Mouse (Mus musculus) G1E (cell line): ENCODE data around the gene Mtg2. TPM values are rescaled to one million over a fixed set of nuclear protein-coding genes. Genes with fewer than 3 reads are reported as not detected.

Source experiments
- ATAC-seq: 2 replicates; pipeline ENCODE4 v1.8.0; 2016; ENCODE audit warnings: mild to moderate bottlenecking; ENCODE audit not compliant: insufficient number of reproducible peaks, poor library complexity, low FRiP score, severe bottlenecking; ENCODE audit errors: extremely low read depth
- DNase-seq: peaks from one replicate; pipeline ENCODE4 v3.0.0; 2012; ENCODE audit warnings: low spot score
- H3K27me3 ChIP-seq: 2 replicates; pipeline ENCODE4 v1.6.1; 2012; ENCODE audit warnings: mild to moderate bottlenecking, low read length, inconsistent platforms; ENCODE audit not compliant: insufficient read depth
- H3K36me3 ChIP-seq: replicated peaks from 2 replicates; pipeline ENCODE3; 2012; ENCODE audit warnings: mild to moderate bottlenecking, inconsistent platforms
- H3K4me1 ChIP-seq: 2 replicates; pipeline ENCODE4 v1.6.1; 2012; ENCODE audit warnings: low read depth, low read length, inconsistent platforms, mixed read lengths; ENCODE audit not compliant: insufficient read depth
- H3K4me3 ChIP-seq: 2 replicates; pipeline ENCODE4 v1.5.1; 2012; ENCODE audit warnings: low read depth, mild to moderate bottlenecking, inconsistent platforms, low read length, moderate library complexity, mixed read lengths
- H3K9me3 ChIP-seq: replicated peaks from 2 replicates; pipeline ENCODE4 v1.6.1; 2012; ENCODE audit warnings: inconsistent platforms
- CTCF ChIP-seq: IDR thresholded peaks from 2 replicates; pipeline ENCODE4 v1.5.1; 2012; ENCODE audit warnings: low read depth, low read length, inconsistent platforms, mixed read lengths
- GATA1 ChIP-seq: IDR thresholded peaks from 2 replicates; pipeline ENCODE4 v1.6.1; 2012; ENCODE audit warnings: borderline replicate concordance, low read length, inconsistent platforms, mixed read lengths
- GATA2 ChIP-seq: IDR thresholded peaks from 2 replicates; pipeline ENCODE4 v1.6.1; 2012; ENCODE audit warnings: low read depth, low read length, inconsistent platforms, borderline replicate concordance
- POLR2AphosphoS5 ChIP-seq: IDR thresholded peaks from 2 replicates; pipeline ENCODE4 v1.6.1; 2012; ENCODE audit warnings: low read depth, low read length, inconsistent platforms; ENCODE audit not compliant: insufficient replicate concordance
- TAL1 ChIP-seq: conservative IDR thresholded peaks from 2 replicates; pipeline ENCODE4 v1.6.1; 2012; ENCODE audit warnings: low read depth, low read length, inconsistent platforms, mixed read lengths
- polyA plus RNA-seq: library from polyadenylated mRNA; stranded (reverse); fragments of >175 nt; gene quantifications from 2 replicates; pipeline ENCODE4 v1.2.3, GENCODE M21; 2012
- total RNA-seq, 2 experiments: library from RNA; stranded (forward) in 1 of 2; stranded (reverse) in 1 of 2; fragments of 200-1000 nt in 1 of 2; fragments of >200 nt in 1 of 2; fragmentation: Nextera tagmentation in 1 of 2; gene quantifications; 2 replicates each; pipeline ENCODE4 v1.2.3; 2014 to 2017

Gene Mtg2
- total RNA-seq (2014; fragmentation: Nextera tagmentation), result 11.0 and 12.3 TPM in 2 replicates
- 21.7 and 24.8 TPM in 2 replicates for total RNA-seq (2017)
- polyA plus RNA-seq, result 12.9 and 14.8 TPM in 2 replicates

DNA sequence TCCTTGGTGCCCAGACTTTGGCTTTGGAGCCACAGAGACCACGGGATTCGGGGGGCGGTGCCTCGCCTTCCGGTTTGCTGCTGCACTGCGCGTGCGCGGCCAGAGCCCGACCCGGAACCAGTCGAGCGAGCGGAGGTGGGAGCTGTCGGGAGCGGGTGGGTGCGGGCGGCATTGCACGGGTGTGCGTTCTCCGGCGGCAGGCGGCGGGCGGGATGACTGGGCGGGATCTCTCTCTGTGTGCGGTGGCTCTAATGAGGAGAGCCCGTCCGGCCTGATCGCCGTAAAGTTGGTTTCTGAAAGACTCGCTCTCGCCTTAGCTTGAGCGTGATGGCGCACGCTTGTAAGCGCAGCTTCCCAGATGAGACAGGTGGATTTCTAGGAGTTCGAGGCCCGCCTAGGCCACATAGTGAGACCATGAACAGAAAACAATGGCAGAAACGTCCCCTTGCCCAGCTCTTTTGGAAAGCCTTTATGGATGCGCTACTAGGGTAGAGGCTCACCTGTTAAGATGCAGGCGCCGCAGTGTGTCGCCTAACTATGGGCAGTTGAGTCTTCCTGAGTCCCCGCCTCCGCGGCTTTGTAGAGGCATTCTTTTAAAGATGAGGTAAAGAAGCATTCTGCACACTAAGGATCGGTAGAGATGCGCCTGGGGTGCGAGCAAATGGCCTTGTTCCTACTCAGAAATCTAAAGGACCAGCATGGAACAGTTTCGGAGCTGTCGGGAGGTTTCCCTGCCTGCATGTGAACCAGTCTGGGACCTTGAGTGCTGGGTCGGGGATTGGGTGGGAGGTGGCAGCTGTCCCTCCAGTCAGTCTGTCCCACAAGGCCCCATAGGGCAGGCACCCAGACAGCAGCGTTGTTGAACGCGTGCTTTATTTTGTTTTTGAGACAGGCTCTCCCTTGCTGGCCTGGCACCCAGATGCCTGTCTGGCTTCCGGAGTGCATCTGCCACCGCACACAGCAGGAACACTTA, at the start of gene Mtg2:
Gene Mtg2, plus strand, starts transcription at position 108 of the 973 bp plus-strand sequence.
- H3K9me3 ChIP-seq, result no peaks in the 10 kb centered on the region
- H3K36me3 ChIP-seq, result peaks cover 59% of the 10 kb centered on the region
- TF ChIP-seq GATA1 (no peak), CTCF (no peak), GATA2 (no peak), POLR2AphosphoS5 (no peak), TAL1 (no peak)
- DNase-seq, result peak; percentile 94
- H3K4me3 ChIP-seq, result peak within 1 kb of the TSS; percentile 79
- ATAC-seq, result peak; percentile 80
- H3K27me3 ChIP-seq, result no peaks in the 10 kb centered on the region
- H3K4me1 ChIP-seq, result peaks cover 26% of the 10 kb centered on the region

DNA sequence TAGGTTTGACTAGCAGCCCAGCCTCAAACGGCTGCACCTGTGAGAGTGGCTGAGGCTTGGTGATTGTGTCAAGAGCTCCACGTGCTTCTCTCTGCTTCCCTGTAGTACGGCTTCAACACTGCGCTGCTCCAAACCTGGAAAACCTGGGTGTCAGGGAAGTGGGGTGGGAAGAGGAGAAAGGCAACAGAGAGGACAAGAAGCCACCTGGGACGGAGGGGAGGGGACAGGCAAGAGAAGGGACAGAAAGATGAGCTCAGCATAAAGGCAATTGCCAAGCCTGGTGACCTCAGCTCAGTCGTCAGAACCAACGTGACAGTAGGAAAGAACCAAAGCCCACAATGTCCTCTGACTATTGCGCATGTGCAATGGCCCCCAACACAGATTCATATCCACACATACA, 49.5 kb upstream of the Mtg2 start:
- H3K27me3 ChIP-seq, result peaks cover 70% of the 10 kb centered on the region
- no peak overlapping the region for H3K4me3 ChIP-seq
- ATAC-seq (no peak), DNase-seq (no peak)
- no peak for TF ChIP-seq GATA1
- no peak for TF ChIP-seq POLR2AphosphoS5
- TF ChIP-seq TAL1, result no peak
- TF ChIP-seq GATA2, result no peak
- TF ChIP-seq CTCF, result no peak
- H3K4me1 ChIP-seq, result peaks cover 23% of the 10 kb centered on the region
- no peaks in the 10 kb centered on the region for H3K9me3 ChIP-seq
- H3K36me3 ChIP-seq, result no peaks in the 10 kb centered on the region

DNA sequence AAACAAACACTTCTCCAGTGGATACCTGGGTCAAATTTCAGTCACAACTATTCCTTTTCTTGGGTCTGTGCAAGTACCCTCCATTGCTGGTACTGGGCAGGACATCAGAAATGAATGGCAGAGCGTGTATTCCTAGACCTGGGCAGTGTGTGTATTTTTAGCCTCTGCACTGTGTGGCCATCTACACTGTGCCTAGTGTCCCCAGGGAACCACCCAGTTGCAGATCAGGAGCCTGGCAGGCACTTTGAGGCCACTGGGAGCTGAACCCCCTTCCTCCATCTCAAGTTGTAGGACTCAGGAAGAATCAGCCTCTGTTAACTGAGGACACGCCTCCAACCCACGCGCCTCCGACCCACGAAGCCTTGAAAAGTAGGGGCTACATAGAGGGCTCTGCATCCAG, 47.6 kb upstream of the Mtg2 start:
- Histone ChIP-seq H3K27me3 (peaks cover 58% of the 10 kb centered on the region), H3K4me1 (peaks cover 41% of the 10 kb centered on the region), H3K4me3 (no peak overlapping the region), H3K36me3 (peaks cover 15% of the 10 kb centered on the region), H3K9me3 (no peaks in the 10 kb centered on the region)
- TF ChIP-seq POLR2AphosphoS5, result no peak
- TF ChIP-seq CTCF, result no peak
- no peak for TF ChIP-seq GATA1
- TF ChIP-seq TAL1, result no peak
- TF ChIP-seq GATA2, result no peak
- no peak for DNase-seq
- ATAC-seq, result no peak

DNA sequence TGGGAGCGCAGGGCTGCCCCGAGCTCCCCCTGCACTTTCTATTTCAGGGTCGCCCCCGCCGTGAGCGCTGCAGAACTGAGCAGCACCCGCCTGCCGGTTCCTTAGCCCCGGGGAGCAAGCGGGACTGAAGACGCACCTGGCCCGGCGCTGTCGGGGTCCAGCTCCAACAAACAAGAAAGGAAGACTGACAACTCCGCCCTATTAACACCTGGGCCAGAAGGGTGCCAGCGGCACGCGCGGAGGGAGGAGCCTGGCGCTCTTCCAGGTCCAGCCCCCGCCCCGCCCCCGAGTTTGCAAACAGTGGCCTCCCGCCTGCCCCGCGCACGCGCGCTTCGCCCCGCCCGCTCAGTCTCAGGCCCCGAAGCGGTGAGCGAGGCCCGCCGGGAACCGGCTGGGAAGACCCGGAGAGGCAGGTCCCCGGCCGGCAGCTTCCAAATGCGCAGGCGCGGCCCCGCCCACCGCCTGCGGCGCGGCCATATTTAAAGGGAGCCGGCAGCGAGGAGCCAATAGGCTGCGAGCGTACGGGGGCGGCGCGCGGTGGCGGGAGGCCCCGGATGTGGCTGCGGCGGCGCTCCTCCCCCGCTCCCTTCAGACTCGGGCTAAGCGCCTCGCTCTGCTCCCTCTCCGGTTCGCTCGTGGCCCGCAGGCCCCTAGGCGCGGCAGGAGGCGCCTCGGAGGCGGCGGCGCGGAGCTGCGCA, 45.8 kb upstream of the Mtg2 start, which contains the start of gene Lsm14b:
Gene Lsm14b, plus strand, starts transcription at position 587 of the 698 bp plus-strand sequence.
- ATAC-seq (peak; percentile 75), DNase-seq (peak; percentile 100)
- no peaks in the 10 kb centered on the region for H3K9me3 ChIP-seq
- H3K36me3 ChIP-seq, result peaks cover 33% of the 10 kb centered on the region
- H3K4me1 ChIP-seq, result peaks cover 52% of the 10 kb centered on the region
- H3K4me3 ChIP-seq, result peak within 1 kb of the TSS; percentile 90
- H3K27me3 ChIP-seq, result peaks cover 40% of the 10 kb centered on the region
- TF ChIP-seq CTCF (no peak), GATA2 (no peak), GATA1 (no peak), TAL1 (no peak), POLR2AphosphoS5 (no peak)

DNA sequence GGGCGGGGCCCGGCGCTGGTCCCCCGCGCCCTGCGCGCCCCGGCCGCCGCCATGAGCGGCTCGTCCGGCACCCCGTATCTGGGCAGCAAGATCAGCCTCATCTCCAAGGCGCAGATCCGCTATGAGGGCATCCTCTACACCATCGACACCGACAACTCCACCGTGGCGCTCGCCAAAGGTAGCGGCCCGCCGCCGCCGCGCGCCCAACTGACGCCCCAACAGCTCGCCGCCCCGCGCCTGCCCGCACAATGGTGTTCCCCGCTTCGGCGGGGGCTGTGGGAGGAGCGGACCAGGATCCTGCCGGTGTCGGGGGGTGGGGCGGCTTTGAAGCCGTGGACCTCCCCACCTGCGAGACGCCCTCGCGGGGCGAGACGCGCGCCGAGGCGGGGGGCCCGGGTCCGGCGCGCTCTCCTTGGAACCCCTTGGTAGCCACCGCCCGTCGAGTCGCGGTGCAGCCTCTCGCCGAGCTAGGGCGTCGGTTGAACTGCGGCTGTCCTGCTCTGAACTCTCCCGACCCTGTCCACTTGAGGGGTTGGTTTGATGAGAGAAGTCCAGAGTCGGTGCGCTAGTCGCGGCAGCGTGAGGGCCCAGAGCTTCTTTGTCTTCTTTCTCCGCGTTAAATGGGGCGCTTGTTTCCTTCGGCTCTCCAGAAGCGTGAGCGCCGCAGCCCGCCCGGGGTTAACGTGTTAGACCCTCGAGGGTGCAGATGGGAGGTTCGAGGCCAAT, 45.1 kb upstream of the Mtg2 start:
- DNase-seq (peak; percentile 48), ATAC-seq (0 out of 2 replicates have a peak, but pooled peaks have one; percentile 5)
- peaks cover 52% of the 10 kb centered on the region for H3K4me1 ChIP-seq
- peak overlapping the region; percentile 90 for H3K4me3 ChIP-seq
- no peaks in the 10 kb centered on the region for H3K9me3 ChIP-seq
- no peak for TF ChIP-seq GATA1
- no peak for TF ChIP-seq TAL1
- TF ChIP-seq CTCF, result no peak
- H3K27me3 ChIP-seq, result peaks cover 33% of the 10 kb centered on the region
- H3K36me3 ChIP-seq, result peaks cover 41% of the 10 kb centered on the region

DNA sequence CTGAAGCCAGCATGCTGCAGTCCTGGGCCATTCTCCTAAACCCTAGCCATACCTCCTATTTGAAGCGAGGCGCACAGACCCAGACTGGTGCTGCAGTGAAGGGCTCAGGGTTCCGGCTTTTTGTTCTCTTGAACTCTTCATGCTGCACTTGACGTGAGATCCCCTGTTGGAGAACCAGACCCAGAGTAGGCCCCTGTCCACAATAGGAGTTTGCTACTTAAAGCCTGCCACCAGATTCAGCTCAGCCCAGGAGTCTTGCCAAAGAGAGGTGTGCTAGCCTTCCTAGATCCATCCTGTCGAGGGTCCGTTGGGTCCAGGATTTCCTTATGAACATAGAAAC, 44.6 kb upstream of the Mtg2 start:
- peaks cover 46% of the 10 kb centered on the region for H3K36me3 ChIP-seq
- ATAC-seq, result 0 out of 2 replicates have a peak, but pooled peaks have one; percentile 0
- H3K9me3 ChIP-seq, result no peaks in the 10 kb centered on the region
- peaks cover 28% of the 10 kb centered on the region for H3K27me3 ChIP-seq
- DNase-seq, result no peak
- H3K4me1 ChIP-seq, result peaks cover 52% of the 10 kb centered on the region
- no peak for TF ChIP-seq CTCF
- TF ChIP-seq GATA2, result no peak
- no peak for TF ChIP-seq GATA1
- TF ChIP-seq TAL1, result no peak
- no peak for TF ChIP-seq POLR2AphosphoS5
- peak overlapping the region; percentile 90 for H3K4me3 ChIP-seq
